8 mouse cellular contexts compared by ENCODE assay signal in the genomic region with DNA sequence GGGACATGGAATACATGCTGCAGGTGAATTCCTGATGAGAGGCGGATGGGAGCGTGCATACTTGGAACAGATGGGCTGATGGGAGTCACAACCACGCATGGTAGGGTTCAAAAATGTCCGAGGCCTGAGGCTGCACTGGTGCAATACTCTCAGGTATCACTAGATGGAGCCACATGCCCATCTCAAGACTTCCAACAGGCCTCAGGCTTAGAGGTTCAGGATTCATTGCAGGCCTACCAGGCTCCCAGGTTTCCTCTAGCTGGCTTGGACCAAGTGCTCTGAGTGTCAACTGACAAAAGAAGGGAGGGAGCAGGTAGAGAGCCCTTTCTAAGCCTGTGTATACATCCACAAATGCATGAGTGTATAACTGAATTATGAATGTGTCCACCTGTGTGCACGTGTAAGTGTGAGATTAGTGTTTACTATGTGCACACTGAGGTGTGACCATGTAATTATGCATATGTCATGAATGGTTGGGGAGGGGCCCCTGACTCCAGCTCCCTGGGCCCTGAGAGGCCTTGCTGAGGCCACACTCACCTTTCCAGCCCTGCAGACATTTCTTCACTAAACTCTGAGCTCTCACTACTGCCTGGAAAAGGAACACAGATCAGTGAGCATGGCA. TPM values are rescaled to one million over a fixed set of nuclear protein-coding genes. Genes with fewer than 3 reads are reported as not detected.
A peak's percentile ranks its signal among the peaks of the same experiment; 100 is the strongest.
DNase-seq lines count a peak whose midpoint lies in the region; ATAC-seq and TF ChIP-seq lines count a peak whose summit lies in the region.

No protein-coding gene starts in this region.

- no peak for TF ChIP-seq EP300 in lung, postnatal 0 days (IDR thresholded peaks at IDR 0.05)

- peak; percentile 76 for TF ChIP-seq CTCF in G1E (IDR thresholded peaks at IDR 0.05; ENCODE audit: low read depth, low read length)
- peak; percentile 98 for TF ChIP-seq CTCF in lung, postnatal 0 days (IDR thresholded peaks at IDR 0.05)

- no peaks in the 10 kb centered on the region for H3K9me3 ChIP-seq in G1E (replicated peaks)
- H3K9me3 ChIP-seq in forebrain, embryonic 11.5 days (ENCODE audit: control insufficient read depth, low read length) = no peaks in the 10 kb centered on the region
- H3K9me3 ChIP-seq in lung, postnatal 0 days (ENCODE audit: low read length) = no peaks in the 10 kb centered on the region

- H3K27me3 ChIP-seq in G1E (ENCODE audit: insufficient read depth, low read length) = peaks cover 3% of the 10 kb centered on the region; the same call in 1 of the 2 replicates
- H3K27me3 ChIP-seq in forebrain, embryonic 11.5 days (ENCODE audit: control insufficient read depth, insufficient read depth, low read length) = no peaks in the 10 kb centered on the region
- H3K27me3 ChIP-seq in lung, postnatal 0 days (replicated peaks; ENCODE audit: insufficient read depth, low read length) = no peaks in the 10 kb centered on the region

- 30% methylated on average over 5 of the region's 5 CpGs for WGBS in forebrain, embryonic 11.5 days
- 17% methylated on average over 5 of the region's 5 CpGs for WGBS in lung, postnatal 0 days

- no peak overlapping the region for H3K27ac ChIP-seq in forebrain, embryonic 11.5 days (ENCODE audit: low read depth, low read length)
- no peak overlapping the region for H3K27ac ChIP-seq in lung, postnatal 0 days (ENCODE audit: low read length)

- intact Hi-C loops in heart, postnatal 36 days (cut with DNase I) = loop anchor here (1.0 to 5.0 kb wide), 4 partner anchors 82 to 402 kb away; no protein-coding TSS in a partner anchor

- no peak overlapping the region for H3K9ac ChIP-seq in forebrain, embryonic 11.5 days (ENCODE audit: low read length)
- H3K9ac ChIP-seq in lung, postnatal 0 days (replicated peaks; ENCODE audit: low read depth) = no peak overlapping the region

- H3K36me3 ChIP-seq in G1E (replicated peaks) = no peaks in the 10 kb centered on the region
- no peaks in the 10 kb centered on the region for H3K36me3 ChIP-seq in forebrain, embryonic 11.5 days (ENCODE audit: control insufficient read depth, insufficient read depth, low read length)
- H3K36me3 ChIP-seq in lung, postnatal 0 days (ENCODE audit: insufficient read depth, low read length) = no peaks in the 10 kb centered on the region

- H3K4me1 ChIP-seq in G1E (ENCODE audit: insufficient read depth, low read depth, low read length) = no peaks in the 10 kb centered on the region
- no peaks in the 10 kb centered on the region for H3K4me1 ChIP-seq in forebrain, embryonic 11.5 days (replicated peaks; ENCODE audit: control insufficient read depth, insufficient read depth, low read length)
- H3K4me1 ChIP-seq in lung, postnatal 0 days (ENCODE audit: insufficient read depth, low read depth, low read length) = no peaks in the 10 kb centered on the region

- DNase-seq in G1E (ENCODE audit: low spot score) = peak; percentile 41
- DNase-seq in c-Kit-positive CD71-positive TER-119-negative erythroid progenitor cells, embryonic 14.5 days (ENCODE audit: low read depth) = peak; percentile 43
- DNase-seq in forebrain, embryonic 11.5 days (ENCODE audit: low spot score) = peak; percentile 85
- peak; percentile 80 to 83 for DNase-seq in heart, postnatal 36 days
- DNase-seq in layer of hippocampus, adult 11-12 months (ENCODE audit: low spot score) = peak; percentile 83
- peak; percentile 85 for DNase-seq in lung, postnatal 0 days (ENCODE audit: low spot score)
- DNase-seq in retina, embryonic 14.5 days (ENCODE audit: low spot score) = peak; percentile 90
- peak; percentile 53 to 65 for DNase-seq in thymus, postnatal 36 days

- H3K4me3 ChIP-seq in G1E (ENCODE audit: low read depth, low read length) = no peak overlapping the region
- no peak overlapping the region for H3K4me3 ChIP-seq in forebrain, embryonic 11.5 days (ENCODE audit: low read depth, low read length)
- H3K4me3 ChIP-seq in lung, postnatal 0 days (ENCODE audit: low read depth, low read length) = no peak overlapping the region

- H3K4me2 ChIP-seq in forebrain, embryonic 11.5 days (ENCODE audit: low read depth, low read length, severe bottlenecking) = no peak overlapping the region
- no peak overlapping the region for H3K4me2 ChIP-seq in lung, postnatal 0 days (replicated peaks; ENCODE audit: low read depth, low read length)

- no peak for ATAC-seq in G1E (ENCODE audit: extremely low read depth, insufficient number of reproducible peaks, low FRiP score, poor library complexity, severe bottlenecking)
- no peak for ATAC-seq in forebrain, embryonic 11.5 days (replicated peaks; ENCODE audit: low FRiP score)
- ATAC-seq in lung, postnatal 0 days = peak; percentile 55

RNA-seq across cellular contexts. Expression of a gene that starts 23.4 kb away (rescaled TPM):
- total RNA-seq in G1E (2014; fragmentation: Nextera tagmentation) (2.6 TPM in 1 of 2 replicates, not detected in the other), G1E (2017) (0.12 and 0.55 TPM in 2 replicates)
- polyA plus RNA-seq in G1E (2012) = 0.06 TPM in 1 of 2 replicates, not detected in the other
- 9.7 and 12.9 TPM in 2 replicates for polyA plus RNA-seq in forebrain, embryonic 11.5 days (2014; fragmentation: Nextera tagmentation; extraction: Ambion mirVana)
- 1 to 10 TPM; 3.1 to 4.7 TPM for total RNA-seq in heart, postnatal 36 days (2021)
- polyA plus RNA-seq in lung, postnatal 0 days (2015; fragmentation: Nextera tagmentation; extraction: Ambion mirVana) = 5.9 and 8.5 TPM in 2 replicates
